Mouse (Mus musculus) forebrain, embryonic 13.5 days (tissue): ENCODE data around the gene Ifnl2. TPM values are rescaled to one million over a fixed set of nuclear protein-coding genes. Genes with fewer than 3 reads are reported as not detected.

Experiments used
- polyA plus RNA-seq: library from polyadenylated mRNA; unstranded; fragments of >200 nt; fragmentation: Nextera tagmentation; extraction: Ambion mirVana; gene quantifications from 2 replicates; pipeline ENCODE4 v1.2.1, GENCODE M21; 2015

Ifnl2 gene
- polyA plus RNA-seq, 1 experiment from 2014 or later = not detected

Other genes with a start within 250 kb of the Ifnl2 start
- 3.3 TPM in 2 replicates for gene Eid2, start 242.6 kb downstream of the Ifnl2 start, polyA plus RNA-seq
- 30.3 and 31.4 TPM in 2 replicates for gene Eid2b, start 232.7 kb downstream of the Ifnl2 start, polyA plus RNA-seq
- gene Selenov, start 219.3 kb downstream of the Ifnl2 start, polyA plus RNA-seq = 0.33 and 0.39 TPM in 2 replicates
- 20.3 and 22.2 TPM in 2 replicates for gene Dll3, start 208.2 kb downstream of the Ifnl2 start, polyA plus RNA-seq
- gene Timm50, start 198.4 kb downstream of the Ifnl2 start, polyA plus RNA-seq = 168 and 179 TPM in 2 replicates
- gene Supt5, start 171.7 kb downstream of the Ifnl2 start, polyA plus RNA-seq = 93.4 and 102 TPM in 2 replicates
- 644 and 704 TPM in 2 replicates for gene Rps16, start 159.8 kb downstream of the Ifnl2 start, polyA plus RNA-seq
- 43.1 and 50.0 TPM in 2 replicates for gene Plekhg2, start 137.9 kb downstream of the Ifnl2 start, polyA plus RNA-seq
- 4.5 and 4.8 TPM in 2 replicates for gene Zfp36, start 130.2 kb downstream of the Ifnl2 start, polyA plus RNA-seq
- 49.3 and 51.5 TPM in 2 replicates for gene Med29, start 117.7 kb downstream of the Ifnl2 start, polyA plus RNA-seq
- 95.4 and 97.1 TPM in 2 replicates for gene Paf1, start 117.5 kb downstream of the Ifnl2 start, polyA plus RNA-seq
- 2.5 and 2.8 TPM in 2 replicates for gene Gmfg, start 73.0 kb downstream of the Ifnl2 start, polyA plus RNA-seq
- gene Lrfn1, start 58.5 kb downstream of the Ifnl2 start, polyA plus RNA-seq = 5.9 and 6.1 TPM in 2 replicates
- not detected in 2 replicates for gene Ifnl3, start 12.4 kb upstream of the Ifnl2 start, polyA plus RNA-seq
- gene Sycn, start 30.4 kb upstream of the Ifnl2 start, polyA plus RNA-seq = not detected in 2 replicates
- not detected in 2 replicates for gene Nccrp1, start 36.8 kb upstream of the Ifnl2 start, polyA plus RNA-seq
- gene Samd4b, start 87.7 kb upstream of the Ifnl2 start, polyA plus RNA-seq = 20.0 and 20.5 TPM in 2 replicates
- 36.1 and 36.8 TPM in 2 replicates for gene Pak4, start 87.7 kb upstream of the Ifnl2 start, polyA plus RNA-seq
- gene Acp7, start 120.9 kb upstream of the Ifnl2 start, polyA plus RNA-seq = not detected in 2 replicates
- gene Fbxo27, start 182.4 kb upstream of the Ifnl2 start, polyA plus RNA-seq = 3.6 and 3.8 TPM in 2 replicates
- 4.4 and 5.3 TPM in 2 replicates for gene Fbxo17, start 206.3 kb upstream of the Ifnl2 start, polyA plus RNA-seq
- gene Mrps12, start 231.4 kb upstream of the Ifnl2 start, polyA plus RNA-seq = 107 and 122 TPM in 2 replicates
- gene Sars2, start 231.5 kb upstream of the Ifnl2 start, polyA plus RNA-seq = 23.0 and 23.7 TPM in 2 replicates
- not detected in 2 replicates for gene Ccer2, start 245.7 kb upstream of the Ifnl2 start, polyA plus RNA-seq